Mouse (Mus musculus) heart, embryonic 16.5 days (tissue): ENCODE data around the gene Garem2. TPM values are rescaled to one million over a fixed set of nuclear protein-coding genes. Genes with fewer than 3 reads are reported as not detected.

Experiments
- ATAC-seq: fragments of 200-750 bp; cut with Nextera tagmentation; replicated peaks from 2 replicates; pipeline ENCODE4 v1.8.0; 2017; ENCODE audit warnings: moderate number of reproducible peaks; ENCODE audit not compliant: insufficient read depth, low FRiP score; ENCODE audit errors: extremely low read depth
- H3K27ac ChIP-seq: fragments of 300-500 bp; sonication (generic); 2 replicates; pipeline ENCODE4 v1.5.1; 2014; ENCODE audit warnings: mild to moderate bottlenecking, low read length, control low read depth, moderate library complexity
- H3K27me3 ChIP-seq: fragments of 300-500 bp; sonication (generic); 2 replicates; pipeline ENCODE4 v1.6.1; 2014; ENCODE audit warnings: low read length, mixed read lengths; ENCODE audit not compliant: control insufficient read depth, insufficient read depth
- H3K36me3 ChIP-seq: fragments of 300-500 bp; sonication (generic); 2 replicates; pipeline ENCODE4 v1.6.1; 2014; ENCODE audit not compliant: control insufficient read depth, insufficient read depth
- H3K4me1 ChIP-seq: fragments of 300-500 bp; sonication (generic); 2 replicates; pipeline ENCODE4 v1.6.1; 2014; ENCODE audit warnings: low read length, mixed read lengths; ENCODE audit not compliant: control insufficient read depth, insufficient read depth
- H3K4me2 ChIP-seq: fragments of 300-500 bp; sonication (generic); 2 replicates; pipeline ENCODE4 v1.6.1; 2014; ENCODE audit warnings: low read depth, mild to moderate bottlenecking, control low read depth, low read length
- H3K4me3 ChIP-seq: fragments of 300-500 bp; sonication (generic); 2 replicates; pipeline ENCODE4 v1.5.1; 2014; ENCODE audit warnings: mild to moderate bottlenecking, control low read depth, low read length
- H3K9ac ChIP-seq: fragments of 300-500 bp; sonication (generic); 2 replicates; pipeline ENCODE4 v1.6.1; 2014; ENCODE audit warnings: low read length, control low read depth
- H3K9me3 ChIP-seq: fragments of 300-500 bp; sonication (generic); replicated peaks from 2 replicates; pipeline ENCODE4 v1.6.1; 2016; ENCODE audit warnings: low read length; ENCODE audit not compliant: control insufficient read depth
- WGBS: fragments of 180-500 bp; shearing (Covaris S2); extraction: QIAGEN DNeasy Blood & Tissue Kit; methylation state at CpG from one replicate; pipeline ENCODE4 v1.1.7; 2014; 5-methylcytosine and 5-hydroxymethylcytosine counted together
- polyA plus RNA-seq: library from polyadenylated mRNA; unstranded; fragments of >200 nt; fragmentation: Nextera tagmentation; extraction: Ambion mirVana; gene quantifications from 2 replicates; pipeline ENCODE4 v1.2.1, GENCODE M21; 2015

The Garem2 gene
- polyA plus RNA-seq, 1 experiment from 2014 or later: 0.12 TPM

GRCm38 (mm10) chr5:30154013-30154412 lies 49.1 kb downstream of the Garem2 start:
- H3K4me3 ChIP-seq: peak overlapping the region; percentile 94
- H3K4me2 ChIP-seq: peak overlapping the region; percentile 84
- H3K9me3 ChIP-seq: no peaks in the 10 kb centered on the region
- H3K9ac ChIP-seq: peak overlapping the region; percentile 96
- WGBS: 18% methylated on average over 4 of the region's 4 CpGs
- H3K4me1 ChIP-seq: peaks cover 36% of the 10 kb centered on the region
- ATAC-seq: no peak
- peak overlapping the region; percentile 95 for H3K27ac ChIP-seq
- no peaks in the 10 kb centered on the region for H3K36me3 ChIP-seq
- no peaks in the 10 kb centered on the region for H3K27me3 ChIP-seq

- Histone ChIP-seq H3K9me3 (no peaks in the 10 kb centered on the region), H3K27me3 (no peaks in the 10 kb centered on the region), H3K4me3 (peak within 1 kb of the TSS; percentile 94), H3K4me1 (peaks cover 39% of the 10 kb centered on the region), H3K36me3 (no peaks in the 10 kb centered on the region), H3K9ac (peak within 1 kb of the TSS; percentile 96), H3K27ac (peak within 1 kb of the TSS; percentile 95), H3K4me2 (peak within 1 kb of the TSS; percentile 84)
- ATAC-seq: peak; percentile 88
- WGBS: 0% methylated on average over 46 of the region's 53 CpGs
Measured at GRCm38 (mm10) chr5:30154474-30155394, 49.8 kb downstream of the Garem2 start, which contains the start of the genes Hadha and Hadhb. TSS of gene Hadha (minus strand) at chr5:30155162. TSS of gene Hadhb (plus strand) at chr5:30155248.

- peak; percentile 30 for ATAC-seq
- Histone ChIP-seq H3K4me2 (peak overlapping the region; percentile 84), H3K27me3 (no peaks in the 10 kb centered on the region), H3K9me3 (no peaks in the 10 kb centered on the region), H3K36me3 (no peaks in the 10 kb centered on the region), H3K4me1 (peaks cover 37% of the 10 kb centered on the region), H3K27ac (peak overlapping the region; percentile 95), H3K4me3 (peak overlapping the region; percentile 94), H3K9ac (peak overlapping the region; percentile 96)
- WGBS: 0% methylated on average over 31 of the region's 31 CpGs
Measured at GRCm38 (mm10) chr5:30155395-30155792, 50.4 kb downstream of the Garem2 start.

DNA sequence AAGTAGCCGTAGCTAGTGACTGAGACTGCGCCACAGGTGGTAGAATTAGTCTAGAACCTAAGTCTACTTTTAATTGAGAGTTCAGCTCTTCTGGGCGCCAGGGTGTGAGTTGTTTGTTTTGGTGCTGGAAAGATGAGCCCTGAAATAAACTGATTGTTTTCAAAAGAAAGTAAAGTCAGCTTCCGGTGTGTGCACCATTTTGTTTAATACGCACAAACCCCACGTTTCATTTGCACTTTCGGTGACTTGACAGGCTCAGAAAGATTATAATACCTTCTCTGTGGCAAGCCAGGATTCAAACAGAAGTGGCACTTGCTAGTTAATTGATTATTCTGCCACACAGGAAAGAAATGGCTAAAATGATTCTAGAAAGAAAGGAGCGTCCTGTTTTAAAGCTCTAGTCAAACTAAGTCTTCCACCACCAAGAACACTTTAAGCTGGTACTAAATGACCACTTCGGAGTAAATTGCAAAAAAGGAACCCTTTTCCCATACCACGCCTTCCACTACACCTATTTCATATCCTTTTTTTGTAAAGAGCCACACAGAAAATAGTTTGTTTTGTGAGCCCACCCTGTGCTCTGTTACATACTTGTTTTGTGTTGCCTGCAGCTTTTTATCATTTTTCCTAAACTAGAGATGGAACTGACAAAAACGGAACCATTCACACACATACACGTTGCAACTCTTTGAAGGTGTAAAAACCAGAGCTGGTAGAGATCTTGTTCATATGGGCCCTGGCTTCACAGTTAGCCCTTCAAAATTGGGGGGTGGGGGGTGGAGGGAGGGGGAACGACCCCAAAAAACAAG lies 51.1 kb downstream of the Garem2 start:
- ATAC-seq: no peak
- no peaks in the 10 kb centered on the region for H3K9me3 ChIP-seq
- peak overlapping the region; percentile 94 for H3K4me3 ChIP-seq
- WGBS: 18% methylated on average over 13 of the region's 13 CpGs
- no peaks in the 10 kb centered on the region for H3K36me3 ChIP-seq
- H3K4me1 ChIP-seq: peaks cover 35% of the 10 kb centered on the region
- H3K27me3 ChIP-seq: no peaks in the 10 kb centered on the region
- peak overlapping the region; percentile 96 for H3K9ac ChIP-seq
- H3K4me2 ChIP-seq: peak overlapping the region; percentile 84
- peak overlapping the region; percentile 95 for H3K27ac ChIP-seq

DNA sequence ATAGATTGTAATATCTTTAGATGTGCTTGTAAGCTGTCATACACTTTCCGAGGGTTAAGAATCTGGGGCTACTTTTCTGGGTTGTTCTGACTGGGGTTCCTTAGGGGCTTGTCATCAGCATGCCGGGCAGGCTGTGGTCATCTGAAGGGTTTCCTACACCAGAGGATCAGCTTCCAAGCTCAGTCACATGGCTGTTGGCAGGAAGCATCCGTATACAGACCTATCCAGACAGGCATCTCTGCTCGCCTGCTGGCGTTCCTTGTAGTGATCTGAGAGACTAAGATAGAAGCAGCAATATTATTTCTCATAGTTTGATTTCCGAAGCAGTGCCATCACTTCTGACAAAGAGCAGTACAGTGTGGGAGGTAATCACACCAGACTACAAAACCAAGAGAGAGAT lies 54.6 kb downstream of the Garem2 start:
- H3K9ac ChIP-seq: no peak overlapping the region
- peak overlapping the region; percentile 34; the same call in 1 of the 2 replicates for H3K4me2 ChIP-seq

DNA sequence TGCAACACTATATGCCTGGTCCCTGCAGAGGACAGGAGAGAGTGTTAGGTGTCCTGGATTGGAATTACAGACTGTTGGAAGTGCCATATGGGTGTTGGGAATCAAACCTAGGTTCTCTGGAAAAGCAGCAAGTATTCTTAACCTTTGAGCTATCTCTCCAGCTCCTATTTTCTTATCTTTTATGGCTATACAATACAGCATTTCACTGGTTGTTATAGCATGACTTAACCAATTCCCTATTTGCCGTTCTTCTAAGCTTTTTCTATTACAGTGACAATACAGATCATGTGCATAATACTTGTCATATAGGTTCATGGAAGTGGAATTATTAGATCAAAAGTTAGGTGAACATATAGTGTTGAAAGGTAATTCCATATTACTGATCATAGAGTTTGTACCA lies 56.9 kb downstream of the Garem2 start:
- Histone ChIP-seq H3K9ac (no peak overlapping the region), H3K27me3 (no peaks in the 10 kb centered on the region), H3K9me3 (no peaks in the 10 kb centered on the region), H3K36me3 (peaks cover 6% of the 10 kb centered on the region), H3K4me1 (peaks cover 20% of the 10 kb centered on the region), H3K4me3 (no peak overlapping the region), H3K27ac (no peak overlapping the region), H3K4me2 (no peak overlapping the region)
- ATAC-seq: no peak
- WGBS: 91% methylated on average over 1 of the region's 1 CpGs

More for the DNA sequence above, 54.6 kb downstream of the Garem2 start:
- WGBS: 35% methylated on average over 6 of the region's 6 CpGs
- Histone ChIP-seq H3K9me3 (no peaks in the 10 kb centered on the region), H3K4me1 (peaks cover 24% of the 10 kb centered on the region), H3K27ac (no peak overlapping the region), H3K27me3 (no peaks in the 10 kb centered on the region), H3K4me3 (no peak overlapping the region), H3K36me3 (no peaks in the 10 kb centered on the region)
- no peak for ATAC-seq

DNA sequence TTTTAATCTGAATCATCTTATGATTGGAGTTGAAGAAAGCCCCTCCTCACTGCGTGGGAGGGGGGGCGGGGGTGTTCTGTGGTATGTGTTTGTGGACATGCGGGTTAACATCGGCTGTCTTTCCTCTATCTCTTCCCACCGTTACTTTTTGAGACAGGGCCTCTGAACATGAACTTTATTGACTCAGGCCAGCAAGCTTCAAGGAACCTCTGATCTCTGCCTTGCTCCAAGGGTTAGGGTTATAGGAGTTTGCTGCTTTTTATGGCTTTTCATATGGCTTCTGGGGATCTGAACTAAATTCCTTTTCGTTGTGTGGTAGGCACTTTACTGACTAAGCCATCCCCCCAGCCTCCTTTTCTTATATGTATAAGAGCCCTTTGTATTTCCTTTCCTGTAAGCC lies 57.4 kb downstream of the Garem2 start:
- no peak overlapping the region for H3K27ac ChIP-seq
- no peak for ATAC-seq
- 67% methylated on average over 6 of the region's 6 CpGs for WGBS
- no peak overlapping the region for H3K4me3 ChIP-seq
- H3K27me3 ChIP-seq: no peaks in the 10 kb centered on the region
- no peak overlapping the region for H3K9ac ChIP-seq
- peaks cover 18% of the 10 kb centered on the region for H3K4me1 ChIP-seq
- peaks cover 7% of the 10 kb centered on the region for H3K36me3 ChIP-seq
- H3K9me3 ChIP-seq: no peaks in the 10 kb centered on the region
- H3K4me2 ChIP-seq: no peak overlapping the region

DNA sequence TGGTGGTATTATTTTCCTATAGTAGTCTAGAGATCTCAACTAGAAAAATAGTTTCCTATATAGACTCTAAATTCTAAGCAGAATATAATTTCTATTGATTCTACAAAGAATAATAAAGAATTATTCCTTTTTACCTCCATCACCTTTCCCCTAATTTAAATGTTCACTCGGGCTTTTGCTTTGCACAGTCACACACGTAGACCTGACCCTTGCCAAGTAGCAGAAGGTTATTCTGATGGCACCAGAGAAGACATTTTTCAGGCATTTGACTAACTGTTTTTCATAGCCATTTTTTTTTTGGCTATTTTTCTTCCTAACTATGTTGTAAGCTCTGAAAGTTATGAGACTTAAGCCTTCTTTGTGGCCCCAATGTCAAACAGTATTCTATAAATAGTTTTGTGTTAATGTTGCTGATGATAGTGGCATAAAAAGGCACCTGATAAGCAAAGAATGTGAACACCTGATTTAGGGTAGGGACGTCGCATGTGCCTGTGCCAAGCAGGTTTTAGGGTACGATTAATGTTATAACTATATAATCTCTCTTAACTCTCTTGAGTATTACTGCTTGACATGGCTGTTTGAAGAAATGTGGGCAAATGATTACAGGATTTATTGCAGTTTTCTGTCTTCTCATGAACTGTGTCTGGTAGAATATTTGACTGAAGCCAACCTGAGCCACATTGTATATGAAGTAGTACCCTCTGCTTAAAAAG lies 60.4 kb downstream of the Garem2 start:
- H3K27me3 ChIP-seq: no peaks in the 10 kb centered on the region
- WGBS: 54% methylated on average over 5 of the region's 5 CpGs
- H3K4me1 ChIP-seq: peaks cover 10% of the 10 kb centered on the region
- H3K4me3 ChIP-seq: no peak overlapping the region
- no peak; the same call in 1 of the 2 replicates for ATAC-seq
- H3K27ac ChIP-seq: peak overlapping the region; percentile 79
- H3K4me2 ChIP-seq: peak overlapping the region; percentile 35; the same call in 1 of the 2 replicates
- H3K36me3 ChIP-seq: peaks cover 15% of the 10 kb centered on the region
- no peaks in the 10 kb centered on the region for H3K9me3 ChIP-seq
- no peak overlapping the region for H3K9ac ChIP-seq
